Mouse (Mus musculus): ENCODE measurements around the gene Ube2c. TPM values are rescaled to one million over a fixed set of nuclear protein-coding genes. Genes with fewer than 3 reads are reported as not detected.

Ube2c gene
- total RNA-seq, 2 experiments from 2014 or later: 1.2 to 1.5 TPM

DNA sequence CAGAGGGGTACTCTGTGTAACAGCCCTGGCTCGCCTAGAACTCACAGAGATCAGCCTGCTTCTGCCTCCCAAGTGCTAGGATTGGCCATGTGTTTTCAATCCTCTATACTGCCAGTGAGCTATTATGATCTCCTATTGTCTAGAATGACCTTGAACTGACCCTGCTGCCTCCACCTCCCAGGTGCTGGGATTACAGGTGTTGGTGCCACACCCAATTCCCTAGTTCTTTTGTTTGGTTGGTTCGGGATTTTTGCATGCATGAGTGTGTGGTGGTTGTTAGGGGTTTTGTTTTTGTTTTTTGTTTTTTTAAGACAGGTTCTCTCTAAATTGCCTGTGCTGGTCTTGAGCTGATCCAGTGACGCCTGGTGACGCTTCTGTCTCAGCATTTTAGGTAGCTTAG is 54.3 kb downstream of the Ube2c start:
- no peak for DNase-seq

GRCm38 (mm10) chr2:164825521-164825920 is 55.8 kb downstream of the Ube2c start:
- DNase-seq: no peak

- no peak for DNase-seq
Measured at GRCm38 (mm10) chr2:164827146-164827850, 57.6 kb downstream of the Ube2c start.

Other genes starting within 250 kb of the Ube2c start
- not detected for gene Wfdc2, start 207.5 kb upstream of the Ube2c start, total RNA-seq (2021)
- not detected for gene Spint3, start 196.4 kb upstream of the Ube2c start, total RNA-seq (2021)
- gene Wfdc6a, start 184.5 kb upstream of the Ube2c start, total RNA-seq (2021): not detected
- gene Eppin, start 176.3 kb upstream of the Ube2c start, total RNA-seq (2021): not detected
- gene Wfdc6b, start 156.4 kb upstream of the Ube2c start, total RNA-seq (2021): not detected
- not detected for gene Wfdc8, start 156.3 kb upstream of the Ube2c start, total RNA-seq (2021)
- not detected for gene Wfdc16, start 131.1 kb upstream of the Ube2c start, total RNA-seq (2021)
- not detected for gene Wfdc10, start 113.9 kb upstream of the Ube2c start, total RNA-seq (2021)
- not detected for gene Wfdc9, start 113.3 kb upstream of the Ube2c start, total RNA-seq (2021)
- gene Wfdc11, start 95.8 kb upstream of the Ube2c start, total RNA-seq (2021): not detected
- not detected for gene Wfdc13, start 84.8 kb upstream of the Ube2c start, total RNA-seq (2021)
- not detected for gene Spint4, start 71.4 kb upstream of the Ube2c start, total RNA-seq (2021)
- not detected for gene Spint5, start 54.6 kb upstream of the Ube2c start, total RNA-seq (2021)
- 1 to 10 TPM; 1.5 to 2.2 TPM for gene Wfdc3, start 24.0 kb upstream of the Ube2c start, total RNA-seq (2021)
- 10 to 100 TPM; 34.0 to 37.7 TPM for gene Dnttip1, start 23.9 kb upstream of the Ube2c start, total RNA-seq (2021)
- gene Tnnc2, start 10.1 kb downstream of the Ube2c start, total RNA-seq (2021): not detected
- 10 to 100 TPM; 36.7 to 44.0 TPM for gene Snx21, start 15.9 kb downstream of the Ube2c start, total RNA-seq (2021)
- gene Acot8, start 35.0 kb downstream of the Ube2c start, total RNA-seq (2021): 10 to 100 TPM; 27.8 to 28.2 TPM
- gene Zswim3, start 35.2 kb downstream of the Ube2c start, total RNA-seq (2021): 1 to 10 TPM; 8.2 to 8.6 TPM
- gene Zswim1, start 52.8 kb downstream of the Ube2c start, total RNA-seq (2021): 10 to 100 TPM; 21.6 to 23.0 TPM
- not detected for gene Spata25, start 58.6 kb downstream of the Ube2c start, total RNA-seq (2021)
- 10 to 100 TPM; 92.9 to 93.4 TPM for gene Ctsa, start 63.0 kb downstream of the Ube2c start, total RNA-seq (2021)
- gene Neurl2, start 63.6 kb downstream of the Ube2c start, total RNA-seq (2021): 1 to 10 TPM; 1.8 to 2.7 TPM
- gene Pltp, start 87.8 kb downstream of the Ube2c start, total RNA-seq (2021): 10 to 100 TPM; 66.9 to 70.7 TPM
- gene Pcif1, start 109.4 kb downstream of the Ube2c start, total RNA-seq (2021): 10 to 100 TPM; 41.2 to 44.1 TPM
- 10 to 100 TPM; 23.8 to 29.7 TPM for gene Zfp335, start 141.9 kb downstream of the Ube2c start, total RNA-seq (2021)
- gene Mmp9, start 170.9 kb downstream of the Ube2c start, total RNA-seq (2021): 1 to 10 TPM; 2.0 to 2.9 TPM
- 100 to 1,000 TPM; 398 to 404 TPM for gene Slc12a5, start 190.9 kb downstream of the Ube2c start, total RNA-seq (2021)

Measured in layer of hippocampus, postnatal 36 days (tissue).